Mouse (Mus musculus): ENCODE measurements at regions not wholly inside any gene's neighbourhood (a gene's known extent, or its start where the extent isn't known, plus 50 kb on each side); places are given as distances from the start of the nearest gene placed in this dataset.

DNA sequence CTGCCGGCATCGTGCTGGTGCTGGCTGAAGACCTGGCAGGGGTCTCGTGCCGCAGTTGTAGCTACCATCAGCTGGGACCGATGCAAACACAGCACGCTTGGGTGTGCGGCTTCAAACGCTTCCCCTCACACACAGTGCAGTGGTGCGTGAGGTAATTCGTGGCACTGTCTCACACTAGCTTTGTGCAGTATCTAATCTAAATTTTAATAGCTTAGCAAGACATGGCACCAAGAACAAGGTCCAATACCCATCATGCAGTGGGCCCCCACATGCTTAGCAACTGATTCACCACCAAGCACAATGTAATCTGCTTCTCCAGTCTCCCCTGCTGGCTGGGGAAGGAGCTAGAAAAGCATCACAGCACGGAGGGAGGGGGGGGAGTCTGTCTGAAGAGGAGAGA lies 348.2 kb upstream of the Cdh4 start:
- TF ChIP-seq POLR2A (IDR thresholded peaks at IDR 0.05; ENCODE audit: control insufficient read depth, low read depth, low read length): no peak
- TF ChIP-seq CTCF (IDR thresholded peaks at IDR 0.05; ENCODE audit: control insufficient read depth, insufficient read depth, insufficient replicate concordance, low read depth, low read length): no peak
